Mouse (Mus musculus): Measurements from ENCODE around the gene Hebp1. TPM values are rescaled to one million over a fixed set of nuclear protein-coding genes. Genes with fewer than 3 reads are reported as not detected.

Gene Hebp1
- total RNA-seq, 2 experiments from 2014 or later = 74.3 to 79.5 TPM

DNA sequence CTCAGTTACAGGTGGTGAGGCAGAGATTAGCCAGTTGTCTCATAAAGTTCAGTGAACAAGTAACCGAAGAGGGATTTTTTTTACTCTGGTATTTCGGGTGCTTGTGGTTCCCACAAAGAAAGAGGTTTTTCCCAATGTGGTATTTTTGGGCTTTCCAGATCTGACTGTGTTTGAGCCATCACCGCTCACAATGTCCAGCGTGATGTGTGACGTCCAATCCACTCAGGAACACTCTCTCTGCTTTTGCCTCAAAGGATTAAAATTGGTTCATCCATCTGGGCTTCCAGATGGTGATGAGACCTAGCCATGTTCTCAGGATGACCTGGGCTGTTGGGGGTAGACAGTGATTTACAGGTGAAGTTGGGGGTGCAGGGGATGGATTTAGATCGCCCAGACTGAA, 90.8 kb downstream of the Hebp1 start:
- DNase-seq = no peak

DNA sequence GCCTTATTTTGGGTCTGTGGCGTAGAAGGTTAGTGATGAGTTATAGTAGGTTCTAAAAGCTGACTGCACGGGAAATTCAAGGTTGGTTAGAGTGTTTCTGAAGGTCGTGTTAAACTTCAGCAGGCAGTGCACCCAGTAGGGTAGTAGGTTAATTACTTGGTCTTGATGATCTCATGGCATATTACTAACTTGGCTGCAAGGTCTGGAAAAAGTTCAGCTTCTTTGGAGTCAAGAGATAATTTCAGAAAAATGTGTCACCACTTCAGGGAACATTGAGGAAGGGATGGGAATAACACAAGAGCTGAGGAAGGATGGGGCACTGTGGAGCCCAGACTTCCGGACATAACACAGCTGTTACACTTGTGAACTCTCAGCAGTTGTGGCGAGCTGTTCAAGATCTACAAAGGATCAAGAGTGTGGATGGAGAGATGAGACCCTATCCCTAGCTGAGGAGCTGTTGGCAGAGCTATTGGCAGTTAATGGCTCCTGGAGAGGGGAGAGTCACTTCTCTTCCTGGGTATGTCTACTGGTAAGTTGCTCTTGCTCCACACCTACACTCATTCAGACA, 95.0 kb downstream of the Hebp1 start:
- no peak for DNase-seq

DNA sequence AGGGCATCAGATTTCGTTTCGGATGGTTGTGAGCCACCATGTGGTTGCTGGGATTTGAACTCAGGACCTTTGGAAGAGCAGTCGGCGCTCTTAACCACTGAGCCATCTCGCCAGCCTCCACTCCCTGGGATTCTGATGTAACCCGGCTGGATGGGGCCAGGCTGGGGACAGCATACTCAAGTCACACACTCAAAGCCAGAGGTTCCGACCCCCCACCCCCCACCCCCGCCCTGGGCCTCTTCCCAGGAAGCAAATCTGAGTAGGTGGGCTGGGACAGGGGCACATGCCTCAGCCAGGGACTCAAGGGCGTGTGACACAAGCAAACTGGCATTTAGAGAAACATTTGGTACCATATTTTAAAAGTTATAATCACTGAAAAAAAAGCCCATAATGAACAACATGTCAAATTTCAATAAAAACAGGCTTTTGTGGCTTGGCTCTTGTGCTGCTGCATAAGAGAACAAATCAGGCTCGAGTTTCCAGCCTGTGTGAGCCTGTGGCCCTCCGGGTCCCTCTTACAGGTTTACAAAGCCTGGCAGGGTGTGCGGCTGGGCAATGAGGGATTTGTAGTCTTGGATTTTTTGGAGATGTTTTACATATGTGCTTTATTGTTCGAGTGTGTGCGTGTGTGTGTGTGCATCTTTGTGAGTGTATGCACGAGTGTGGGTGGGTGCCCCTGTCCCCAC, 96.9 kb downstream of the Hebp1 start:
- no peak for DNase-seq

- DNase-seq = peak; percentile 57 to 70
These were observed 104.9 kb downstream of the Hebp1 start for GRCm38 (mm10) chr6:135092798-135093470.

DNA sequence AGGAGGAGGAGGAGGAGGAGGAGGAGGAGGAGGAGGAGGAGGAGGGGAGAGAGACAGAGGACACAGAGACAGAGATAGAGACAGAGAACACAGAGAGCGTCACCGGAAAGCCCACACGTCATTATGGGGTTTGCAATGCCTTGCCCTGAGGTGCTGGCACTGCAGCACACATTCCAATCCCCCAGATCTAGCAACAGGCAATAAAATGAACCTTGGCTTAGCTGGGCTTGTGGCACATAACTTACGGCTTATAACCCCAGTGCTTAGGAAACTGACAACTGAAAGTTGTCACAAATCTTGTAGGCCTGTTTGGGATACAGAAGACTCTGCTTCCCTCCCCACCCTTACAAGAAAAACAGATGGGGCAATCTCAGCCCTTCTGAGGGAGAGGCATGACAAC, 107.2 kb downstream of the Hebp1 start:
- no peak for DNase-seq

DNA sequence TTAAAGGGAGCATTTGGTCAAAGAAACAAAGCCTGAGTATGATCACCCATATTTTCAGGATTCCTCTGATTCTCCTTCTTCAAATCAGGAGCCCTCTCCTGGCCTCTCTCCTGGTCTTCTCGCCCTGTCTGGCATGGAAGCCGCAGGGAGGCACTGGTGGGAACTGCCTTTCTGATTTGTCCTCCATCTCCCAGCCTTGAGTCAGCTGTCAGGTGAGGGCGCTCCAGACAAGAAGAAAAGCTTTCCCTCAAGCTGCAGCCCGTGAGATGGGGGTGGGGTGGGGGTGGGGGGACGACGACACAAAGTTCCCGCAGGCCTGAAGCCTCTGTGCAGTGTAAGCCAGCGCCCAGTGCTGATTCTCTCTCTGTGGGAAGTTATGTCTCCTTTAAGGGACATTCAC, 108.0 kb downstream of the Hebp1 start:
- peak; percentile 23 to 53 for DNase-seq

DNA sequence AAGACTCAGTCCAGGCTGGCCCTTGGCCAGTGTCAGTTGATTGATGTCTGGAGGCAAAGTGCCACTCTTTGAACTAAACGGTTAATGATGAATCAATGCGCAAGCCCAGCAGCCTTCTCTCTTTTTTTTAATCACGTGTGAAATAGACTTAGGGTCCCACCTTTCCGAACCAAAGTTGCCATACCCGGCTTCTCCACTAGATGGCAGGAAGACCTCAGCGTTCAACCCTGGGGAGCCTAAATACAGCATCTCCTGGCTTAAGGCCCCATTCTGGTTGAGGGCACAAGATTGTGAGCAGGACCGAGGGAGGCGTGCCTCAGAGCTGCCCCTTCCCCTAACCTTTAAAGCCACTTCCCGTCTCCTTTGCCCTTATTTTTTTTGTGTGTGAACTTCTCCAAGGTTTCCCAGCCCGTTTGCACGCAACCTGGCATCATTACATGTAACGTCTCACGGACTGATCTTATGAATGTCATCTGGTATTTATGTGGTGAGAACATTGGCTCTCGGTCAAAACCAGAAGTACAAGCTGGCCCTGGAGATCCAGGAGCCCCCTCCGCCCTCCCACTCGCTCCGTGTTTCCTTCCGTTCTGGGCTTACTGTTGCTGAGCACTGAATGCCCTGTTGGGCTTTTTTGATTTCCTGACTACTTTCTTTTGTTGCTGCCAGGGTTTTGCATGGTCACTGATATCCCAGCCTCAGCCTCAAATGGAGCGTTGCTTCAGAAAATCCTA, 109.9 kb downstream of the Hebp1 start:
- DNase-seq = peak; percentile 81 to 86

Other genes with a start within 250 kb of the Hebp1 start
- gene Apold1, start 216.3 kb downstream of the Hebp1 start, total RNA-seq (2021) = 1 to 10 TPM; 3.1 to 3.4 TPM
- gene Ddx47, start 186.4 kb downstream of the Hebp1 start, total RNA-seq (2021) = 10 to 100 TPM; 51.6 to 58.1 TPM
- gene Gprc5a, start 132.4 kb downstream of the Hebp1 start, total RNA-seq (2021) = under 1 TPM; 0.15 to 0.40 TPM
- gene Gprc5d, start 79.7 kb downstream of the Hebp1 start, total RNA-seq (2021) = not detected
- gene Fam234b, start within 50 bp of the Hebp1 start, total RNA-seq (2021) = 100 to 1,000 TPM; 157 to 166 TPM
- gene Gsg1, start 56.3 kb upstream of the Hebp1 start, total RNA-seq (2021) = under 1 TPM in 1 of 2 experiments, not detected in 1; 0.42 TPM
- not detected for gene Pbp2, start 112.4 kb upstream of the Hebp1 start, total RNA-seq (2021)
- 1 to 10 TPM; 2.1 to 2.5 TPM for gene Emp1, start 164.5 kb upstream of the Hebp1 start, total RNA-seq (2021)